Mouse (Mus musculus) stomach, embryonic 14.5 days (tissue): ENCODE measurements at regions not wholly inside any gene's neighbourhood (a gene's known extent, or its start where the extent isn't known, plus 50 kb on each side); places are given as distances from the start of the nearest gene placed in this dataset.

Source experiments
- ATAC-seq: fragments of 200-750 bp; cut with Nextera tagmentation; 2 replicates; pipeline ENCODE4 v1.8.0; 2017; ENCODE audit warnings: low read depth, moderate TSS enrichment; ENCODE audit not compliant: insufficient number of reproducible peaks, insufficient read depth, low FRiP score
- H3K27ac ChIP-seq: fragments of 300-500 bp; sonication (generic); 2 replicates; pipeline ENCODE4 v1.5.1; 2014; ENCODE audit warnings: mild to moderate bottlenecking, low read length, moderate library complexity, mixed read lengths
- H3K27me3 ChIP-seq: fragments of 300-500 bp; sonication (generic); 2 replicates; pipeline ENCODE4 v1.6.1; 2014; ENCODE audit warnings: low read length, control low read depth, mixed read lengths; ENCODE audit not compliant: control insufficient read depth, insufficient read depth
- H3K36me3 ChIP-seq: fragments of 300-500 bp; sonication (generic); 2 replicates; pipeline ENCODE4 v1.6.1; 2014; ENCODE audit warnings: mild to moderate bottlenecking, control low read depth, low read length, moderate library complexity, mixed read lengths; ENCODE audit not compliant: control insufficient read depth, insufficient read depth
- H3K4me1 ChIP-seq: fragments of 300-500 bp; sonication (generic); 2 replicates; pipeline ENCODE4 v1.6.1; 2014; ENCODE audit warnings: low read length, control low read depth, mixed read lengths; ENCODE audit not compliant: control insufficient read depth, insufficient read depth
- H3K4me2 ChIP-seq: fragments of 300-500 bp; sonication (generic); replicated peaks from 2 replicates; pipeline ENCODE4 v1.6.1; 2014; ENCODE audit warnings: low read depth, low read length, control low read depth
- H3K4me3 ChIP-seq: fragments of 300-500 bp; sonication (generic); 2 replicates; pipeline ENCODE4 v1.5.1; 2014; ENCODE audit warnings: low read depth, low read length, control low read depth
- H3K9ac ChIP-seq: fragments of 300-500 bp; sonication (generic); replicated peaks from 2 replicates; pipeline ENCODE4 v1.6.1; 2014; ENCODE audit warnings: low read depth, mild to moderate bottlenecking, control low read depth, low read length, moderate library complexity, mixed read lengths
- H3K9me3 ChIP-seq: fragments of 300-500 bp; sonication (generic); 2 replicates; pipeline ENCODE4 v1.6.1; 2016; ENCODE audit warnings: low read depth, low read length, control low read depth; ENCODE audit not compliant: control insufficient read depth
- WGBS: fragments of 180-500 bp; shearing (Covaris S2); extraction: QIAGEN DNeasy Blood & Tissue Kit; methylation state at CpG from one replicate; pipeline ENCODE4 v1.1.7; 2014; 5-methylcytosine and 5-hydroxymethylcytosine counted together

DNA sequence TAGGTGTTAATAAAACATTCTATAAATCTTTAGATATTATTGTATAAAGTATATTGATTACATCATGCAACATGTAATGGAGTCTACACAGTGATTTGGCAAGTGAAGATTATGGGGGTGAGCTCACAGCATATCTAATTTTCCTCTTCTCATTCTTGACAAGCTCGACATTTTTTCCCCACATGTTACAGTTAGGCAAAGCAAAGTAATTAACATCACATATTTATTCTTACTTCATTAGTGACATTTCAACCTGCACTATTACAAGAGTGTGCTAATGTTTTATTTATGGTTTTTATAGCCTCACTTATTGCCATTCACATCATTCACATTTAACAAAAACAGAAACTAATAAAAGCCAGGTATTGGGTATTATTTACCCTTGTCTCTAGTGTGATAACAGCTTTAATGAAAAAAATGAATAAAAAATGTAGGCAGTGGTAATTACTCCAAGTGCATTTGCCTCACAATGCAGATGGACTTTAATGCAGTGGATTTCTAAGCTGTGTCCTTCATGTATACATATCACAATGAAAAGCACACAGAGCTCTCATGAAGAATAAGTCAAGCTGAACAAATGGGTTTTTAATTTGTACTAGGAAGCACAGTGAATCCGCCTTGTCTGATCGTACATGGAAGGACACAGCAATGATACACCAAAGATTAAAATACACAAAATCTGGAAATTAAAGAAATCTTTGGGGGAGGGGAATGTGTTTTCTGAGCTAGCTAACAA is 75.5 kb upstream of the Cdh9 start:
- no peaks in the 10 kb centered on the region for H3K4me1 ChIP-seq
- no peaks in the 10 kb centered on the region for H3K9me3 ChIP-seq

DNA sequence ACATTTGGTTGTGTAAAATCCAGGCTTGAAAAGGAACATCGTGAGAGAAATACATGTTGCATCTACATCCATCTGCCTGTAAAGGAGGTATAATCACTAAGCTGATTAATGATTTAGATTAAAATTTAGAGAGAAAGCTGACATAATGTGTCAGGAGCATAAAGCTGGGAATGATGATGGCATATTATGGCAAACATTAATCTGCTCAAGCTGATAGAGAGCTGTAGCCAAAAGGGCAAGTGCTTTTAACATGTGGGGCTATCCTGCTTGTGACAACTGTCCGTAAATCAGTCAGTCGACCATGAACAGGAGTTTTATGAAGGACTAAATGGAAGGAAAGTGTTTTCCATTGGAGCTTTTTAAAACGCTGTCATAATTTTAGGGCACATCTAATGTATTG is 74.9 kb upstream of the Cdh9 start:
- no peak overlapping the region for H3K4me2 ChIP-seq
- no peak overlapping the region for H3K27ac ChIP-seq
- no peaks in the 10 kb centered on the region for H3K4me1 ChIP-seq
- no peaks in the 10 kb centered on the region for H3K27me3 ChIP-seq
- WGBS, result 79% methylated on average over 4 of the region's 4 CpGs
- H3K9me3 ChIP-seq, result no peaks in the 10 kb centered on the region
- H3K4me3 ChIP-seq, result no peak overlapping the region
- no peak for ATAC-seq
- no peak overlapping the region for H3K9ac ChIP-seq
- no peaks in the 10 kb centered on the region for H3K36me3 ChIP-seq

More for the DNA sequence above, 75.5 kb upstream of the Cdh9 start:
- no peak for ATAC-seq
- WGBS, result 71% methylated on average over 3 of the region's 3 CpGs
- H3K9ac ChIP-seq, result no peak overlapping the region
- H3K27me3 ChIP-seq, result no peaks in the 10 kb centered on the region
- H3K27ac ChIP-seq, result no peak overlapping the region
- H3K4me2 ChIP-seq, result no peak overlapping the region
- no peak overlapping the region for H3K4me3 ChIP-seq
- H3K36me3 ChIP-seq, result no peaks in the 10 kb centered on the region

DNA sequence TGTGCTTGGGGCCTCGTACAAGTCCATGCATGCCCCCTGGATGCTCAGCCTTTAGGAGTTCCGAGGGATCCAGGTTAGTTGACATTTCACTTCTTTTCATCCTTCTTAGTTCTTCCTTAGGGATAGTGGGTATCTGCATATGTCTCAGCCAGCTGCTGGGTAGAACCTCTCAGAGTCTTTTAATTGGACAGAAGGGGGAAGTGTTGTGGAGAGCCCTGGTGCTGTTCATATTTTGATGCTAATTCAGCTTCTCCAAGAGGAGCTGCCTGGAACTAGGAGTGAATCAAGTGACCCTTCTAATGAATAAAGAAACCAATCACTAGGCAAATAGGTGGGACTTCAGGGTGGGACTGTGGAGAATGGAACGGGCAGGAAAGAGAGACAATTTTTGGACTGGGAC is 67.3 kb upstream of the Cdh9 start:
- WGBS, result 90% methylated on average over 3 of the region's 3 CpGs
- no peak for ATAC-seq
- no peaks in the 10 kb centered on the region for H3K9me3 ChIP-seq
- no peak overlapping the region for H3K9ac ChIP-seq
- H3K4me3 ChIP-seq, result no peak overlapping the region
- no peaks in the 10 kb centered on the region for H3K36me3 ChIP-seq
- H3K4me2 ChIP-seq, result no peak overlapping the region
- no peaks in the 10 kb centered on the region for H3K27me3 ChIP-seq
- no peak overlapping the region for H3K27ac ChIP-seq
- H3K4me1 ChIP-seq, result no peaks in the 10 kb centered on the region
